Mouse (Mus musculus) neural tube, embryonic 11.5 days (tissue): ENCODE results near the gene Wdr74. TPM values are rescaled to one million over a fixed set of nuclear protein-coding genes. Genes with fewer than 3 reads are reported as not detected.

Experiments
- ATAC-seq: fragments of 200-750 bp; cut with Nextera tagmentation; 2 replicates; pipeline ENCODE4 v1.8.0; 2017; ENCODE audit warnings: moderate number of reproducible peaks, mild to moderate bottlenecking, moderate TSS enrichment, moderate library complexity; ENCODE audit not compliant: insufficient read depth, low FRiP score, low TSS enrichment
- DNase-seq: peaks from one replicate; pipeline ENCODE4 v3.0.0-alpha.2; 2015; ENCODE audit warnings: low spot score
- H3K27ac ChIP-seq: fragments of 300-500 bp; sonication (generic); 2 replicates; pipeline ENCODE4 v1.5.1; 2014; ENCODE audit warnings: low read depth, mild to moderate bottlenecking, low read length
- H3K27me3 ChIP-seq: fragments of 300-500 bp; sonication (generic); 2 replicates; pipeline ENCODE4 v1.6.1; 2014; ENCODE audit warnings: mild to moderate bottlenecking, low read length, mixed read lengths; ENCODE audit not compliant: control insufficient read depth, insufficient read depth
- H3K36me3 ChIP-seq: fragments of 300-500 bp; sonication (generic); 2 replicates; pipeline ENCODE4 v1.6.1; 2014; ENCODE audit warnings: mild to moderate bottlenecking, low read length, moderate library complexity, mixed read lengths; ENCODE audit not compliant: control insufficient read depth, insufficient read depth
- H3K4me1 ChIP-seq: fragments of 300-500 bp; sonication (generic); 2 replicates; pipeline ENCODE4 v1.6.1; 2014; ENCODE audit warnings: low read length, mixed read lengths; ENCODE audit not compliant: control insufficient read depth, insufficient read depth
- H3K4me2 ChIP-seq: fragments of 300-500 bp; sonication (generic); 2 replicates; pipeline ENCODE4 v1.6.1; 2014; ENCODE audit warnings: low read depth, mild to moderate bottlenecking, moderate library complexity
- H3K4me3 ChIP-seq: fragments of 300-500 bp; sonication (generic); 2 replicates; pipeline ENCODE4 v1.5.1; 2014; ENCODE audit warnings: low read depth, low read length
- H3K9ac ChIP-seq: fragments of 300-500 bp; sonication (generic); 2 replicates; pipeline ENCODE4 v1.6.1; 2014; ENCODE audit warnings: mild to moderate bottlenecking, low read length
- H3K9me3 ChIP-seq: fragments of 300-500 bp; sonication (generic); 2 replicates; pipeline ENCODE4 v1.6.1; 2016; ENCODE audit warnings: low read length; ENCODE audit not compliant: control insufficient read depth
- WGBS: fragments of 180-500 bp; shearing (Covaris S2); extraction: QIAGEN DNeasy Blood & Tissue Kit; methylation state at CpG from one replicate; pipeline ENCODE4 v1.1.7; 2014; 5-methylcytosine and 5-hydroxymethylcytosine counted together
- polyA plus RNA-seq: library from polyadenylated mRNA; unstranded; fragments of >200 nt; fragmentation: Nextera tagmentation; extraction: Ambion mirVana; gene quantifications from 2 replicates; pipeline ENCODE4 v1.2.1, GENCODE M21; 2014

The Wdr74 gene
- 87.8 and 92.8 TPM in 2 replicates for polyA plus RNA-seq

GRCm38 (mm10) chr19:8735389-8736159, at the start of gene Wdr74:
Wdr74 (plus strand) TSS chr19:8735827.
- peak; percentile 91 for ATAC-seq
- no peaks in the 10 kb centered on the region; the same call in 1 of the 2 replicates for H3K36me3 ChIP-seq
- H3K27me3 ChIP-seq, result no peaks in the 10 kb centered on the region
- peak within 1 kb of the TSS; percentile 17; the same call in 1 of the 2 replicates for H3K27ac ChIP-seq
- peaks cover 5% of the 10 kb centered on the region; the same call in 1 of the 2 replicates for H3K4me1 ChIP-seq
- H3K9me3 ChIP-seq, result no peaks in the 10 kb centered on the region
- WGBS, result under 1% methylated on average over 32 of the region's 32 CpGs
- H3K4me2 ChIP-seq, result peak within 1 kb of the TSS; percentile 65
- peak within 1 kb of the TSS; percentile 69 for H3K9ac ChIP-seq
- DNase-seq, result peak; percentile 95
- H3K4me3 ChIP-seq, result peak within 1 kb of the TSS; percentile 86

GRCm38 (mm10) chr19:8691871-8692539, 43.6 kb upstream of the Wdr74 start:
- H3K4me2 ChIP-seq, result no peak overlapping the region
- no peaks in the 10 kb centered on the region for H3K27me3 ChIP-seq
- no peak overlapping the region for H3K9ac ChIP-seq
- no peaks in the 10 kb centered on the region for H3K36me3 ChIP-seq
- H3K27ac ChIP-seq, result no peak overlapping the region
- no peak for DNase-seq
- WGBS, result 64% methylated on average over 9 of the region's 9 CpGs
- ATAC-seq, result no peak
- H3K9me3 ChIP-seq, result no peaks in the 10 kb centered on the region
- H3K4me1 ChIP-seq, result no peaks in the 10 kb centered on the region
- no peak overlapping the region for H3K4me3 ChIP-seq

GRCm38 (mm10) chr19:8692740-8693139, 42.9 kb upstream of the Wdr74 start:
- DNase-seq (no peak), ATAC-seq (no peak)
- no peaks in the 10 kb centered on the region for H3K4me1 ChIP-seq
- no peaks in the 10 kb centered on the region for H3K36me3 ChIP-seq
- no peaks in the 10 kb centered on the region for H3K9me3 ChIP-seq
- H3K4me3 ChIP-seq, result no peak overlapping the region
- H3K27ac ChIP-seq, result no peak overlapping the region
- no peak overlapping the region for H3K4me2 ChIP-seq
- no peaks in the 10 kb centered on the region for H3K27me3 ChIP-seq
- H3K9ac ChIP-seq, result no peak overlapping the region
- WGBS, result 59% methylated on average over 5 of the region's 5 CpGs

- H3K27me3 ChIP-seq, result no peaks in the 10 kb centered on the region
- H3K9me3 ChIP-seq, result no peaks in the 10 kb centered on the region
- no peak for DNase-seq
- WGBS, result 60% methylated on average over 6 of the region's 6 CpGs
- no peak for ATAC-seq
- no peak overlapping the region for H3K4me3 ChIP-seq
- H3K36me3 ChIP-seq, result no peaks in the 10 kb centered on the region
- H3K27ac ChIP-seq, result no peak overlapping the region
- H3K4me2 ChIP-seq, result no peak overlapping the region
- H3K4me1 ChIP-seq, result no peaks in the 10 kb centered on the region
- H3K9ac ChIP-seq, result no peak overlapping the region
Measured at GRCm38 (mm10) chr19:8695330-8695729, 40.3 kb upstream of the Wdr74 start.

- DNase-seq (no peak), ATAC-seq (no peak)
- no peaks in the 10 kb centered on the region for H3K9me3 ChIP-seq
- no peak overlapping the region for H3K27ac ChIP-seq
- H3K4me3 ChIP-seq, result no peak overlapping the region
- H3K27me3 ChIP-seq, result no peaks in the 10 kb centered on the region
- H3K9ac ChIP-seq, result no peak overlapping the region
- no peak overlapping the region for H3K4me2 ChIP-seq
- no peaks in the 10 kb centered on the region for H3K4me1 ChIP-seq
- 79% methylated on average over 9 of the region's 9 CpGs for WGBS
- H3K36me3 ChIP-seq, result no peaks in the 10 kb centered on the region
Measured at GRCm38 (mm10) chr19:8699652-8700051, 36.0 kb upstream of the Wdr74 start.

- peaks cover under 1% of the 10 kb centered on the region; the same call in 1 of the 2 replicates for H3K36me3 ChIP-seq
- H3K4me3 ChIP-seq, result no peak overlapping the region
- H3K27ac ChIP-seq, result no peak overlapping the region
- no peak for DNase-seq
- no peaks in the 10 kb centered on the region for H3K27me3 ChIP-seq
- H3K9ac ChIP-seq, result no peak overlapping the region
- no peaks in the 10 kb centered on the region for H3K4me1 ChIP-seq
- H3K9me3 ChIP-seq, result no peaks in the 10 kb centered on the region
- H3K4me2 ChIP-seq, result no peak overlapping the region
- no peak for ATAC-seq
- 68% methylated on average over 3 of the region's 3 CpGs for WGBS
Measured at GRCm38 (mm10) chr19:8702458-8702857, 33.2 kb upstream of the Wdr74 start.

- Histone ChIP-seq H3K4me1 (no peaks in the 10 kb centered on the region), H3K4me2 (no peak overlapping the region), H3K27ac (no peak overlapping the region), H3K36me3 (peaks cover 11% of the 10 kb centered on the region), H3K4me3 (no peak overlapping the region), H3K27me3 (no peaks in the 10 kb centered on the region), H3K9me3 (no peaks in the 10 kb centered on the region), H3K9ac (no peak overlapping the region)
- no peak for DNase-seq
- 72% methylated on average over 3 of the region's 4 CpGs for WGBS
- ATAC-seq, result no peak
Measured at GRCm38 (mm10) chr19:8703571-8703970, 32.1 kb upstream of the Wdr74 start.

GRCm38 (mm10) chr19:8705026-8705708, 30.5 kb upstream of the Wdr74 start:
- Histone ChIP-seq H3K36me3 (peaks cover 18% of the 10 kb centered on the region), H3K4me1 (no peaks in the 10 kb centered on the region), H3K27me3 (no peaks in the 10 kb centered on the region), H3K9ac (no peak overlapping the region), H3K9me3 (no peaks in the 10 kb centered on the region), H3K27ac (no peak overlapping the region), H3K4me3 (no peak overlapping the region), H3K4me2 (no peak overlapping the region)
- DNase-seq (no peak), ATAC-seq (no peak)
- 82% methylated on average over 6 of the region's 6 CpGs for WGBS
